Mouse (Mus musculus) erythroblast, embryonic 14.5 days (primary cell): ENCODE results near the gene Cideb.

Source experiments
- GATA1 ChIP-seq: IDR thresholded peaks from 2 replicates; pipeline ENCODE4 v1.6.1; 2012; ENCODE audit warnings: low read length, inconsistent platforms, mixed read lengths
- TAL1 ChIP-seq: IDR thresholded peaks from 3 replicates; pipeline ENCODE4 v1.6.1; 2012; ENCODE audit warnings: low read length, inconsistent platforms, mixed read lengths

DNA sequence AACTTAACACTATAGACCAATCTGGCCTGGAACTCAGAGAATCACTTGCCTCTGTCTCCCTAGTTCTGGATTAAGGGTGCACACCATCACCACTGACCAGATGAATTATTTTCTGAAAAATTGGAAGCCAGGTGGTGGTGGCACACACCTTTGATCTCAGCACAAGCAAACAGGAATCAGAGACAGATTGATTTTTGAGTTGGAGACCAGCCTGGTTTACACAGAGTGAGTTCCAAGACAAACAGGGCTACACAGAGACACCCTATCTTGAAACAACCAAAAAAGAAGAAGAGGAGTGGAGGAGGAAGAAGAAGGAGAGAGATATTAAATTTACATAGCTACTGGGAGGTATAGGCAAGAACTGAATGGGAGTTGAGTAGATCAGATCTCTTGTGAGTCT lies 32.0 kb downstream of the Cideb start:
- TF ChIP-seq TAL1 (no peak), GATA1 (no peak)
